Mouse (Mus musculus) lung, adult 2 months (tissue): ENCODE results near the gene Rgs17.

ENCODE experiments used
- CTCF ChIP-seq: fragments of 200-500 bp; IDR thresholded peaks from 2 replicates; pipeline ENCODE4 v1.5.1; 2011; ENCODE audit warnings: mild to moderate bottlenecking, low read length, control low read depth; ENCODE audit not compliant: insufficient read depth
- POLR2A ChIP-seq: fragments of 200-500 bp; IDR thresholded peaks from 2 replicates; pipeline ENCODE4 v1.6.1; 2011; ENCODE audit warnings: low read depth, mild to moderate bottlenecking, control low read depth, low read length, borderline replicate concordance; ENCODE audit errors: extremely low read depth

DNA sequence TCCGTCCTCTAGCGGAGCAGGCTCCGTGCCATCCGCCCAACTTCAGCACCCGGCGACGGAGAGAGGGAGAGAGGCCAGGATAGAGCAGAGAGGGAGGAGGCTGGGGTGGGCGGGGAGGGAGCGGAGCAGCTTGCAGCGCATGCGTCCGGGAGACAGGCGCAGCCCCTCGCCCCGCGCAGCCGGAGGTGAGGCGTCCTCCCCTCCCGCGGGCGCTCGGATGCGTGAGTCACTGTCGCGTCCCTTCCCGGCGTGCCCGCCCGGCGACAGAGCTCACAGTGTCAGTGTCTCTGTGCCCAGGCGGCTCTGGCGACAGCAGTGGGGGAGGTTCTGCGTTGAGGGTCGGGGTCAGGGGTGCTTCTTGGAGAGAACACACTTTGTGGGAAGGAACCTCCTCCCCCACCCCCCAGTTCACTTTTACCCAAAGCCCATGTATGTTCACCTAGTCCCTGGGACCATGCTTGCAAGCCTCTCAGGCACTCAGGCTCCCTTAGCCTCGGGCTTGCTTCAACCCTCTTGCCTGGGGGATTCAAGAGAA lies at the start of gene Rgs17:
- TF ChIP-seq CTCF (no peak), POLR2A (no peak)
